10 mouse cellular contexts compared by ENCODE assay signal in the genomic region with DNA sequence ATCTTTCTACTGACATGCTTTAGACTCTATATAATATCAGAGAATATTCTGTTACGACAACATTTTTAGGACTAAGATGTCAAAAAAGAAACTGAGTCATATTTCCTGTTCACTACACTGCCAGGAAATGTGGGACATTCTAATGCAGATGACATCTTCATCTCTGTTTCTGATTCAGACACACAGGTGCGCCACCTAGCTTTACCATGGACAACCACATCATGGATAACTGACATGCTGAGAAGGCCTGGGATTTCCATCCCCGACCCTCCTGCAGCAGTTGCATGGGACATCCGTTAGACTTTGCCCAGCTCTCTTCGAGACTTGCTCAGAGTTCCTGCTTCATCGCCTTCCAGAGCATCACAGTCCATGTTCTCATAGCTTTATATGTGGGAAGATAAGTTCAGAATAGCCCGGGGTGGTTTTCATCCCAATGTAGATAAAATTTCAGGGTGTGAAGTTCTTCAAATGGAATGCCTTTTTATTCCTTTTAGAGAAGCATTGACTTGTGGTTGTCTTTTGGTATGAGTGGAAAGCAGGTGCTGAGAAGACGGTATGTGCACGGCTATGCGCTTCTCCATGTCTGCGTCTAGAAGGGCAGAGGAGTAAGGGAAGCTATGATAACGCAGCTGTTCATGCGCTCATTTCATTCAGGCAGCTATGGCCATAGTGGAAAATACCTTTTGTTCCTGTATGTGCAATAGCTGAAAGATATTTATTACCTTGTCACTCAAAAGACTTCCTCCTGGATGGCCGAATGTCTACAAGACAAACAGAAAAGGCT.
DNase-seq lines count a peak whose midpoint lies in the region; TF ChIP-seq lines count a peak whose summit lies in the region.
"Had no signal": no experiment of that assay in that cellular context is flagged by ENCODE, and none has a peak within 500 bp of the region (broad histone marks: within the 10 kb centered on the region; RNA-seq: fewer than 3 reads in every experiment).

No protein-coding gene starts in this region.

- peak; percentile 49 for TF ChIP-seq CTCF in left cerebral cortex, adult 2 months (IDR thresholded peaks at IDR 0.05)
- TF ChIP-seq CTCF in ES-Bruce4 (IDR thresholded peaks at IDR 0.05; ENCODE audit: low read depth, low read length): peak; percentile 34
- peak; percentile 12; the same call in 1 of the 2 replicates for TF ChIP-seq CTCF in embryonic fibroblast, embryonic 13.5 days (IDR thresholded peaks at IDR 0.05; ENCODE audit: borderline replicate concordance, insufficient read depth, low read length)

- intact Hi-C loops in left cerebral cortex, adult 2 months (cut with DNase I): no loop called here

- H3K27me3 ChIP-seq in ES-Bruce4 (ENCODE audit: control insufficient read depth, insufficient read depth, low read length, poor library complexity, severe bottlenecking): no peaks in the 10 kb centered on the region
- H3K27me3 ChIP-seq: embryonic facial prominence, embryonic 12.5 days; stomach, embryonic 15.5 days had no signal

- H3K9me3 ChIP-seq in ES-Bruce4 (replicated peaks; ENCODE audit: control insufficient read depth, insufficient read depth, low read length, poor library complexity, severe bottlenecking): no peaks in the 10 kb centered on the region
- H3K9me3 ChIP-seq: embryonic facial prominence, embryonic 12.5 days; stomach, embryonic 15.5 days had no signal

- no peaks in the 10 kb centered on the region for H3K4me1 ChIP-seq in ES-Bruce4 (ENCODE audit: control insufficient read depth, insufficient read depth, low read length)
- peaks cover 4% of the 10 kb centered on the region for H3K4me1 ChIP-seq in embryonic fibroblast, embryonic 13.5 days (ENCODE audit: control insufficient read depth, insufficient read depth, low read length)
- H3K4me1 ChIP-seq: stomach, embryonic 15.5 days had no signal

- H3K9ac ChIP-seq in ES-Bruce4 (ENCODE audit: low read depth, poor library complexity, severe bottlenecking): no peak overlapping the region
- H3K9ac ChIP-seq: embryonic facial prominence, embryonic 12.5 days; stomach, embryonic 15.5 days had no signal

- no peaks in the 10 kb centered on the region for H3K36me3 ChIP-seq in ES-Bruce4 (ENCODE audit: control insufficient read depth, insufficient read depth, low read length, poor library complexity, severe bottlenecking)
- H3K36me3 ChIP-seq: embryonic facial prominence, embryonic 12.5 days; stomach, embryonic 15.5 days had no signal

- DNase-seq in cerebellum, postnatal 36 days: peak; percentile 12 to 30
- no peak for DNase-seq in cerebellum, adult 11 months
- DNase-seq in left cerebral cortex, adult 2 months (ENCODE audit: extremely low spot score in 1 of 2, low spot score in 2 of 2): no peak
- DNase-seq in left cerebral cortex, adult 9 months (ENCODE audit: low spot score in 2 of 2): no peak
- no peak for DNase-seq in heart, adult 8-10 months (ENCODE audit: low spot score)
- DNase-seq in ovary, postnatal 10 days (ENCODE audit: low spot score): no peak

- no peak overlapping the region for H3K4me3 ChIP-seq in left cerebral cortex, adult 2 months
- no peak overlapping the region for H3K4me3 ChIP-seq in ES-Bruce4 (ENCODE audit: low read depth, low read length)
- H3K4me3 ChIP-seq in embryonic fibroblast, embryonic 13.5 days (ENCODE audit: insufficient read depth, low read length): no peak overlapping the region
- H3K4me3 ChIP-seq: embryonic facial prominence, embryonic 12.5 days; stomach, embryonic 15.5 days had no signal

- TF ChIP-seq POLR2A in ES-Bruce4 (IDR thresholded peaks at IDR 0.05; ENCODE audit: insufficient read depth, low read length): no peak
- TF ChIP-seq POLR2A in embryonic fibroblast, embryonic 13.5 days (IDR thresholded peaks at IDR 0.05; ENCODE audit: low read depth, low read length): no peak

- no peak for TF ChIP-seq EP300 in ES-Bruce4 (IDR thresholded peaks at IDR 0.05; ENCODE audit: insufficient read depth, low read depth, low read length)

- H3K27ac ChIP-seq in left cerebral cortex, adult 2 months: no peak overlapping the region
- no peak overlapping the region for H3K27ac ChIP-seq in ES-Bruce4 (ENCODE audit: insufficient read depth, low read length)
- H3K27ac ChIP-seq in embryonic fibroblast, embryonic 13.5 days (ENCODE audit: insufficient read depth, low read length): no peak overlapping the region
- H3K27ac ChIP-seq: embryonic facial prominence, embryonic 12.5 days; stomach, embryonic 15.5 days had no signal

Comparison
In these comparisons a context has a peak if more than half of its experiments do, and no peak if none do; other contexts are left out.
1. DNase-seq: peak in cerebellum, postnatal 36 days (2 of 2); none in cerebellum, adult 11 months (single experiment), left cerebral cortex, adult 2 months (0 of 2), left cerebral cortex, adult 9 months (0 of 2), heart, adult 8-10 months (single experiment) and ovary, postnatal 10 days (single experiment).
2. Peak in every context shown above with its lines, with median percentiles within 50 percentile points of each other: CTCF ChIP-seq.